Mouse (Mus musculus) gastrocnemius, postnatal 10 days (tissue): ENCODE results near the gene Grm4. TPM values are rescaled to one million over a fixed set of nuclear protein-coding genes. Genes with fewer than 3 reads are reported as not detected.

Experiments used
- DNase-seq: peaks from one replicate; pipeline ENCODE4 v3.0.0; 2021; ENCODE audit warnings: mixed read lengths
- total RNA-seq, 2 experiments: library from RNA; stranded (reverse); gene quantifications; 2 replicates each; pipeline ENCODE4 v1.2.3; 2021

Gene Grm4
- total RNA-seq, 2 experiments from 2014 or later: 0.16 to 0.32 TPM

- DNase-seq: no peak
Measured at GRCm38 (mm10) chr17:27445364-27446075, 75.7 kb downstream of the Grm4 start.

DNA sequence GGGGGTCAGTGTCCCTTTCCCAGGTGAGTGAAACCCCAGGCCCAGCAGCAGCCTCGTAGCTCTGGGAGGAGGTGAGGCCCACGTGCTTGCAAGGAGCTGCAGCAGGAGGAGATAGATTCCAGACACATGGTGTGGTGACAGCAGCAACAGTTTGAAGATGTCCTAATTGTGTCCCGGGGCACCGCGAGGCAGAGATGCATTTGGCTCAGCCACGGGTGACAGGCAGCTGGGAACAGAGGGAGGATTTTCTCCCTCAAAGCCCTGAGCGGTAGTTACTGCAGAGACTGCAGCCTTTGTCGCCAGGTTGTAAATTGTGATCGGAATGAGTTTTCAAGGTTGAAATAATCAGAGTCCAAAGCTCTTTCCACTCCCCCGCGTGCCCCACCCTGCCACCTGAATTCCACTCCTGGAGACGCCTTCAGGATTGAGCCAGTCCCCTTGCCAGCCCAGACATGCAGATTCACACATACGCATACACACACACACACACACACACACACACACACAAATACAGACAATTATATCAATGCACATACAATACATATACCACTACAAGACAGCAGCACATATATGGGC lies 78.6 kb downstream of the Grm4 start:
- no peak for DNase-seq

- no peak for DNase-seq
Measured at GRCm38 (mm10) chr17:27441778-27442177, 79.4 kb downstream of the Grm4 start.

DNA sequence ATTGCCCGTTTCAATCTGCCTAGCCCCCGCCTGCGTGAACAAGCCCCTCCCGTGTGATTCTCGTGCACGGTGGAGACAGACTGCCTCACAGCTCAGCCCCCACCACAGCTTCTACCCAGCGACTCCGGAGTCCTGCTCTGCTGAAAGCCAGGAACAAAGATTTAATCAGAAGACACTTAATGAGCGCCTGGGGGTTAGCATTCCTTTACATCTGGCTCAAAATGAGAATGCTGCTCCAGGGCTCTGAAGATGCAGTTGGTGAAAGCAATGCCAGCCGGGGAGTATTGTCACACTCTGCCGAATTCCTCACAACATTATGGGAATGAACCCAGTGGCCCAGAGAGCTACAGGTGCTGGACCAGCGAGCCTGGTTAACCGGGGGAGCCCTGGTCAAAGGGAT lies 85.4 kb downstream of the Grm4 start:
- DNase-seq: no peak

- DNase-seq: no peak
Measured at GRCm38 (mm10) chr17:27435225-27435624, 86.0 kb downstream of the Grm4 start.

GRCm38 (mm10) chr17:27434066-27434465 lies 87.1 kb downstream of the Grm4 start:
- no peak for DNase-seq

DNA sequence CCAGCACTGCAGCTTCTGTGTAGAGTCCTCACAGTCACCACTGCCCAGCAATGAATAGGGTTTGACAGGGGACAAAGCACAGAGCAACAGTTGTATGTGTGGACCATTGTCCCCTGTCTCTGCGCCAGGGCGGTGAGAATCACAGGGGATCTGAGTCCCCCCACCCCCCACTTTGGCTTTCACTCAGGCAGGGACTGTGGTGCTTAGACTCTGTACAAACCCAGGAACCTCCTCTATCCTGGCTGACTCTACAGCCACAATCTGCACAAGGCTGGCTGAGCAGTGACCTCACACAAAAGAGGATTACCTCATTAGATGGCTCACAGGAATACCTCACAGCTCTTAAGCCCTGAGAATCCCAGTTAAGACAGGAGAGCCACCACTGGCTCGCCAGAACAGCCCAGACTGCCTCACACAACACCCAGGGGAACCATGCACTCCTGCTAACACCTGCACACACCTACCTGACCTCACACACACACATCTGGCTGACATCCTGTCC lies 88.0 kb downstream of the Grm4 start:
- DNase-seq: no peak

- DNase-seq: no peak
Measured at GRCm38 (mm10) chr17:27432145-27432650, 89.0 kb downstream of the Grm4 start.

DNA sequence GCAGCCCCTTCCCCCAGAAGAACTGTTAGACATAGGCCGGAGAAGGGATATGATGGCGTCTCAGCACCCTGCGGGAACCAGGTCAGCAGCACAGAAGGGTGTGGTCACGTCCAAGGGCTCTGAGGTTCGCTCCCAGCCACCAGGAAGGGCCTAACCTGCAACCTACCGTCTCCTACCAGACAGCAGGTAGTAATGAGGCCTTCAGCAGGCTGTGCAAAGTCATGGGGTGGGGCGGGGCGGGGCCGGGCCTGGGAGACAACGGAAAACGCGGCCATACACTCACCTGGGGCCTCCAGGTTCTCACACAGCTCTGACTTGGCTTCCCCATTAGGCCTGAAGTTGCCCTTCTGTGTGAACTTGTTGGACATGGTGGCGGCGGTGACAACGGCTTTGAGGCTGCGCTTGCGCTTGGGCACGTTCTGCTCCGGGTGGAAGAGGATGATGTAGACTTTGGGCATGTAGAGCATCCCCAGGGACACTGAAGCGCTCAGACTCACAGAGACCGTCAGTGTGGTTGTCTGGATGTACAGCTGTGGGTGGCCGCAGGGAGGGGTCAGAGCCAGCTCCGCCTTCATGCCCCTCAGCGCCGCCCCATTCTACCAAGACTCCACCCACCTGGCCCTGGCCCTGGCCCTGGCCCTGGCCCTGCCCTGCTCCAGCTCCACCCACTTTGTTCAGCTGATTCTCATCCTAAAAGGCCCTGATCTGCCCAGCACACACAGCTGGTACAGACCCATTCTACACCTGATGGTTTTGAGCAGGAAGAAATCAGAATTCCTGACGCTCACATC lies 90.0 kb downstream of the Grm4 start:
- no peak for DNase-seq

- no peak for DNase-seq
Measured at GRCm38 (mm10) chr17:27429757-27430156, 91.4 kb downstream of the Grm4 start.

DNA sequence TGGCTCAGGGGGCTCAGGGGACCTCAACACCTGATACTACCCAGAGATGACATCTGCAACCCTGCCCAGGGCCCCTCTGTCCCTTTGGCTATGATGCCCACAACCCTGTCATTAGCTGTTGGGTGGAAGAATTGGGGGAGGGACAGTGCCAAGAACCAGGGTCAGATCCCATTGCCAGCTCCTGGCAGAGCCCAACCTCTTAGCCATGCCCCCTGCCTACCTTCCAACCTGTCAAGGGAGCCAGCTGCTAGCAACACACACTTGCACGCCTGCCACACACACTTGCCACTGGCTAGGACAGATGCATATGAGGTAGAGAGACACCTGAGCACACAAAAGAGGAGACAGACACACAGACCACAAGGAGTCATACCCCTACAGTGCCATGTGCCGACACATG lies 96.2 kb downstream of the Grm4 start:
- DNase-seq: no peak

DNA sequence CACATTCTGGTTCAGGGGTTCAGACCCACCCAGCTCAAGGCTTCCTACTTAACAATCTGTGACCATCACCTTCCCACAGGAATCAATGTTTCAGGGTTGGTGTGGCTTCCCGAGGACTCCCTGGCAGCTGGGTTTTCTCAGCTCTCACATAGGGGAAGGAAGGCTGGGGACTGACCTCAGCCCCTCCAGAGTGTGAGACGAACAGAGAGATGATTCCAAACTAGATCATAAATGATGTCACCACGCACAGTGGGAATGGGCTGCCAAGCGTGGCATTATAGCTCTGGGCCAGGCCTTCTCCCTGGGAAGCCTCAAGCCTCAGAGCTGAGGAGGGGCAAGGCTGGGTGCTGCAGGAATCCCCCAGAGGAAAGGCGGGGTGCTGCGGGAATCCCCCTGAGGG lies 96.8 kb downstream of the Grm4 start:
- DNase-seq: no peak

DNA sequence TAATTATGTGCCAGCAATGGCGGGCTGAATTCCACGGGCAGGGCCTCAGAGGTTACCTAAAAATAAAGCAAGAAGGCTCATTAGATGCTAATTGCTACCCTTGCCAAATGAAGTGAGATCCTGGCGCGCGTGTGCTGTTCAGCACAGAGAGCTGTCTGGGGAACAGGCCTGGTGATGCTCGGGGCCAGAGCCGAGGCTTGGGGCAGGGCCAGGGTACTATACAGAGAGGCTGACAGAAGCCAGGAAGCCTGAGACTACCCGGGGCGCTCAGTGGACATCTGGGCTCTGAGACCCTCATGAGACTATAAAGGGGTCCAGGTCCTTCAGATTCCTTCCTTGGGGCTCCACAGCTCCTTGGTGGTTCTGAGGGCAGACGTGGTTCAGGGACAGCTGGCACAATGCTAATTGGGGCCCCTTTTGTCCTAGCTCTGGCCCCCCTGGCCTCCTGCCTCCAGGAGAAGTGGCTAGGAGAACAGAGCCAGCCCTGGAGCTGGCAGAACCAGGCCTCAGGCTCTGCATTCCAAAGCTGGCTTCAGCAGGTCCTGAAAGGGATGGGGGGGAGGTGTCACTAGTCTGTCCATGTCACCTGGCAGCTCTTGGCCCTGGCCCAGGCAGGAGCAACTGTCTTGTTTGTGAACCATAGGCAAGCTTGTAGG lies 98.3 kb downstream of the Grm4 start:
- DNase-seq: peak; percentile 33

DNA sequence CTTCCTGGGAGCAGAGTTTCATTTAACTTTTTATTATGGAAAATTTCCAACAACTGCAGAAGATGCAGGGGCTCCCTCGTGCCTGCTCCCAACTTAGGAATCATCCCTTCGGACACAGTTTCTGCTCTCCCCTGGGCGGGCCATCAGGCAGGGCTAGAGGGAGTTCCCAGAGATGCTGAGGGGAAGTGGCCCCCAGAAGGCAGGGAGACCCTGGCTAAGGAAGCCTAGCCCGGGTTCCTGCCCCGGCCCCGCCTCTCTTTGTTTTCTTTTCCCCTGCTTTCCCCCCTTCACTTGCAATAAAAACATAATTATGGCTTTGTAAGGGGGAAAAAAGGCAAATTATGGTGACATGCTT lies 98.9 kb downstream of the Grm4 start:
- DNase-seq: no peak

DNA sequence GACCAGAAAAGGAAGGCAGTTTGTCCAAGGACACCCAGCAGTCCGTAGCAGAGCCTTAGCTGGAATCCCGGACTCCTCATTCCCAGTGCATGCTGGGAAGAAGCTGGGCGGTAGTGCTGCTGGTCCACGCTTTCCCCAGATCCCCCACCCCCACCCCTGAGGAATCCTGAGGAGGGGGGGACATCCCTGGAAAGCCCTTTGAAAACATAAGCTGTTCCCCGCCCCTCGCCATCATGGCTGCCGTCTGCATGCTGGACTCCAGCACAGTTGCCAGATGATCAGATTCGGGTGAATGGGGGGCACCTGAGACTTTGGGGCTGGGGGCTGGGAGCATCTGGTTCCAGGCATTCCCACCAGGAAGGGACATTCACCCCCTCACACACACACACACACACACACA lies 99.4 kb downstream of the Grm4 start:
- DNase-seq: no peak

DNA sequence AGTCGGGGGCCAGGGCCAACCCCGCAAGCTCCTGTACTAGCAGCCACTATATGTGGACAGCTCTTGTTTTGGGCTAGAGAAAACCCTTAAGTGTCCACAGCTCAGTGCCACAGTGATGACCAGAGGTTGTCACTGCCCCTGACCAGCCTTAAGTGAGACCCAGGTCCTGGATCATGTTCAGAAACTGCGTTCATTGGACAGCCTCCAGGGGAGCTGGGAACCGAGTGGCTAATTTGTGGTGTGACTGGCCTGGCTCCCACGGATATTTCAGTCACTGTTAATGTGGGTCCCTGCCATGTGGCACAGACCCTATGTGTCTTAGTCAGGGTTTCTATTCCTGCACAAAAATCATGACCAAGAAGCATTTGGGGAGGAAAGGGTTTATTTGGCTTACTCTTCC lies 112.2 kb downstream of the Grm4 start:
- DNase-seq: no peak

DNA sequence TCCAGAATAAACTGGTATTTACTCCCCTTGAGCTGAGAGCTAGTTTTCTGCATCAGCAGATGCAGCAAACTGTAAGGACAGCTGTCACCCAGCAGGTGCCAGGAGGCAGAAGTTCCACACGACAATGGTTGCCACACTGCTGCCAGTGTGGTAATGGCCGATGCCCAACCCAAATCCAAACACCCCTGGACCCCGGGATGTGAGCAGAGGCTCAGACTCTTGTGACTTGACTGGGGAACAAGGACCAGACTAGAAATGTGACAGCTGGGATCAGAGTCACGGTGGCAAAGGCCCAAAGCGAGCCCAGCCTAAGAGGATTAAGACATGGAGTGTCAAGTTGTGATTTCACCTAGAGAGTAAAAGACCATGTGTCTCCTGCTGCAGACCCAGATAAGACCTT lies 112.7 kb downstream of the Grm4 start:
- DNase-seq: no peak

DNA sequence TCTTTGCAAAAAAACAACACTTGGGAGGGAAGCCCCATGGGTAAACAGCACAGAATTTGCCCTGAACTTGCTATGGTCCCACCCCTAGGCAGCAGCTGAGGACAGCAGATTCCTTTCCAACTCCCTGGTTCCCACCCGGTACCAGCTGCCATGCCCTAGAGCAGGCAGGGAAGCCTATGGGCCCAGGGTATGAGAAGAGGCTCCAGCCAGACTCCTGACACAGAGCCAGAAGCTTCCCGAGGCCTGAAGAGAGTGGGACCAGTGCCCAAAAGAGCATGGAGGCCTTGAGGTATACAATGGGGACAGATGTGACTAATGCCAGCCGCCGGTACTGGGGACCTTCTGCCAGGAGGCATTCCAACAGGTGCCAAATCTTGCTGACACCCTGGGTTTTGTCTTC lies 114.2 kb downstream of the Grm4 start:
- no peak for DNase-seq

- no peak for DNase-seq
Measured at GRCm38 (mm10) chr17:27405376-27406024, 115.7 kb downstream of the Grm4 start.

- no peak for DNase-seq
Measured at GRCm38 (mm10) chr17:27401200-27401599, 120.0 kb downstream of the Grm4 start.

DNA sequence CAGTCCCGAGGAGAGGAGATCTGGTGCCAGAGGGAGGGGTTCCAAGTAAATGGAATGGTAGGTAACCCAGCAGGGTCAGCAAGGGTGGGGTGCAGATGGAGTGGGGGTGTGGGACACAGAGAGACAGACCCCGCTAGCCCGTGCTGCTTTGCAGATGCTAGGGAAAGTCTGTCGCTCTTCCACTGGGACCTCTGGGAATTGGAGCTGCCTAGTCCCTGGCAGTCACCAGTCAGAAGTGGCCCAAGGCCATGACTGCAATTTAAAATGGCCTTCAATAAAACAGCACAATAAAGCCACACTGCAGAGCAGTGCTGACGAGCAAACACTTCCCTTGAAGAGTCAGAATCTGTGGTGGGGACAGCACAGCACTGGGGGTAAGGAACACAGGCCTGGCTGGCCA lies 127.3 kb downstream of the Grm4 start:
- DNase-seq: no peak

GRCm38 (mm10) chr17:27393432-27393831 lies 127.8 kb downstream of the Grm4 start:
- DNase-seq: no peak
